Mouse (Mus musculus) heart, adult 2 months (tissue): ENCODE data around the gene Plcl2. TPM values are rescaled to one million over a fixed set of nuclear protein-coding genes. Genes with fewer than 3 reads are reported as not detected.

ENCODE experiments used
- DNase-seq, 2 experiments: peaks; one replicate each; pipeline ENCODE4 v3.0.0; 2021
- H3K27ac ChIP-seq: fragments of 200-600 bp; 2 replicates; pipeline ENCODE4 v1.8.1; 2022
- H3K27me3 ChIP-seq: fragments of 200-500 bp; 2 replicates; pipeline ENCODE4 v1.6.1; 2012; ENCODE audit warnings: mild to moderate bottlenecking, low read length, inconsistent platforms, mixed read lengths; ENCODE audit not compliant: control insufficient read depth, insufficient read depth
- H3K36me3 ChIP-seq: fragments of 200-500 bp; 2 replicates; pipeline ENCODE4 v1.6.1; 2012; ENCODE audit warnings: low read length, inconsistent platforms; ENCODE audit not compliant: control insufficient read depth, insufficient read depth
- H3K4me1 ChIP-seq: fragments of 200-500 bp; 2 replicates; pipeline ENCODE4 v1.6.1; 2011; ENCODE audit warnings: low read length; ENCODE audit not compliant: control insufficient read depth, insufficient read depth
- H3K4me3 ChIP-seq: fragments of 200-600 bp; 2 replicates; pipeline ENCODE4 v1.8.1; 2022
- H3K79me2 ChIP-seq: fragments of 200-500 bp; replicated peaks from 2 replicates; pipeline ENCODE4 v1.6.1; 2012; ENCODE audit warnings: mild to moderate bottlenecking, inconsistent platforms, low read length, moderate library complexity, mixed read lengths; ENCODE audit not compliant: control insufficient read depth, insufficient read depth
- H3K9ac ChIP-seq: fragments of 200-500 bp; 2 replicates; pipeline ENCODE4 v1.6.1; 2012; ENCODE audit warnings: low read depth, mild to moderate bottlenecking, control low read depth, inconsistent platforms, low read length, mixed read lengths
- CTCF ChIP-seq: fragments of 200-600 bp; IDR thresholded peaks from 2 replicates; pipeline ENCODE4 v1.8.1; 2022; ENCODE audit warnings: antibody characterized with exemption, mild to moderate bottlenecking, moderate library complexity
- EP300 ChIP-seq: fragments of 200-500 bp; IDR thresholded peaks from 2 replicates; pipeline ENCODE4 v1.6.1; 2011; ENCODE audit warnings: low read depth, low read length, control low read depth; ENCODE audit not compliant: insufficient read depth
- POLR2A ChIP-seq: fragments of 200-500 bp; IDR thresholded peaks from 2 replicates; pipeline ENCODE4 v1.6.1; 2011; ENCODE audit warnings: mild to moderate bottlenecking, low read depth, low read length, control low read depth; ENCODE audit not compliant: insufficient read depth
- WGBS: fragments of 180-500 bp; shearing (Covaris S2); methylation state at CpG from one replicate; pipeline ENCODE4 v1.1.7; 2018; 5-methylcytosine and 5-hydroxymethylcytosine counted together
- intact Hi-C: fragments of 180-260 bp; cut with DNase I; formaldehyde crosslinking; loops from one replicate; pipeline ENCODE4 v1.15.1; 2025
- polyA plus RNA-seq: library from polyadenylated mRNA; depleted of rRNA; stranded (reverse); fragments of >200 nt; gene quantifications from 2 replicates; pipeline ENCODE4 v1.2.3, GENCODE M21; 2012
- total RNA-seq, 2 experiments: library from RNA; stranded (reverse); gene quantifications; 2 replicates each; pipeline ENCODE4 v1.2.3; 2021

Gene Plcl2
- total and polyA plus RNA-seq, 3 experiments, result 2.8 to 8.0 (median 7.5) TPM

DNA sequence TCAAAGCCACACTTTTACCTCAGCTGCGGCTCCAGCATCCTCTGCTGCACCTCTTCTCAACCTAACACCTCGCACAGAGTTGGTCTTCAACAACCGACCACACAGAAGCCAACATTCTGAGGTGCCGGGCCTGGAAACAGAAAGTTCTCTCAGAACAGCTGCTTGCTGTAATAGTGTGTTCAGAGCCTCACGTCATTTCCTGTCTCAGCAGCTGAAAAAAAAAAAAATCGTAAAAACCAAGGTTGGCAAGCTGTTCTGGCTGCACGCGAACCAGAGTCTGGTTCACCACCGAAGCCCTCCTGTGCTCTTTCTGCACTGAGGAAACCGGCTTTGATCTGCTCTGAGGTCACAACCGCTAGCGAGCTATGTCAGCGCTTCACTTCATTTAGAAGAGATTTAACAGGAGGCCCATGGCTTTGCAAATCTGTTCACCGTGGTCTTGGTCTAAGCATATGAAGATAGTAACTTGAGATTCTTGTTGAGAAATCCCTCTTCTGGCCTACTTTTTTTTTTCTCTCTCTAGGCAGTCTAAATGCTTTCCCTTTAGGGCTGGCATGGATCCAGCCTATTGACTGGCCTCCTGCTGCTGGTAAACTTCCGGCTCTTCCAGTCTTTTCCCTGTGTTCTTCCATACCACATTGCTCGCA is 38.6 kb upstream of the Plcl2 start:
- peak overlapping the region; percentile 28; the same call in 1 of the 2 replicates for H3K9ac ChIP-seq
- no peaks in the 10 kb centered on the region for H3K79me2 ChIP-seq
- H3K27me3 ChIP-seq, result no peaks in the 10 kb centered on the region
- peaks cover 1% of the 10 kb centered on the region for H3K4me1 ChIP-seq
- WGBS, result 14% methylated on average over 16 of the region's 16 CpGs
- intact Hi-C loops, result loop anchor here (2.0 kb wide), 1 partner anchor 38 kb away; the partner anchor contains the start of gene Plcl2
- peak overlapping the region; percentile 42 for H3K4me3 ChIP-seq
- H3K27ac ChIP-seq, result peak overlapping the region; percentile 87
- peak; percentile 63 to 72 for DNase-seq
- no peaks in the 10 kb centered on the region for H3K36me3 ChIP-seq
- TF ChIP-seq CTCF (no peak), POLR2A (peak; percentile 55; the same call in 1 of the 2 replicates), EP300 (no peak)

DNA sequence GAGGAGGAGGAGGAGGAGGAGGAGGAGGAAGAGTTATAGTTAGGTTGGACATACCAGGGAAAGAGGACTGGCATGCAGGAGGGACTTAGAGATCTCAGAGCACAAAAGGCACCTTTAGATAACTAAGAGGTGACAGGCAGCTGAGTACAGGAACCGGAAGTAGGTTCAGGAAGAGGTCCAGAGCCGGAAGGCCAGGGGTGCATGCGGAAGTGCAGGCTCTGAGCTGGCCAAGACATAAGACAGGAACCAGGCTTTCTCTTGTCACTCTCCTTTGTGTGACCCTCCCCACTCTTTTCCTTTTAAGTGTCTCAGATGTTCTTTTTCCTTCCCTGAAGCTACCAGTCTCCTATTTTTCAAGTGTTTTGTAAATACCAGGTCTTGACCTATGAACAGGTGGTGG is 38.0 kb upstream of the Plcl2 start:
- Histone ChIP-seq H3K27me3 (no peaks in the 10 kb centered on the region), H3K27ac (peak overlapping the region; percentile 43), H3K4me3 (no peak overlapping the region), H3K4me1 (peaks cover 1% of the 10 kb centered on the region), H3K36me3 (no peaks in the 10 kb centered on the region), H3K9ac (no peak overlapping the region), H3K79me2 (no peaks in the 10 kb centered on the region)
- DNase-seq, result peak in 1 of 2 experiments; percentile 57
- TF ChIP-seq POLR2A (no peak), EP300 (no peak), CTCF (no peak)
- 26% methylated on average over 3 of the region's 3 CpGs for WGBS
- intact Hi-C loops, result loop anchor here (2.0 kb wide), 1 partner anchor 38 kb away; the partner anchor contains the start of gene Plcl2

DNA sequence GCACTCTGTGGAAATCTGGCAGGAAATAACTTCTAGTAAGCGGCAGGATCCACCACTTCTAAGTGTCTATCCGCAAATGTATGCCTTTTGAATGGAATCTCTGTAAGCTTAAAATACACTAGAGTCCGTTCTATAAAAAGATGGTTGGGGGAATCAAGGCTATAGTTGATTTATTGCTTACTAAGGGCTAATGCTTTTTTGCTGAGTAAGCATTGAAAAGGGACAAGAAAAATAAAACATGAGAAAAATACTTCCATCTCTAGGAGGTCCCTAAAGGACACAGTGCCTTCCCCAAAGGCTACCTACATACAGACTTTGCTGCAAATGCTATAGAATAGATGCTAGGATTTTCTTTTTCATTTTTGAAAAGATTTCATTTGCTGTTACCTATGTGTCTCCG is 31.9 kb upstream of the Plcl2 start:
- DNase-seq, result no peak
- WGBS, result 86% methylated on average over 4 of the region's 4 CpGs
- no peaks in the 10 kb centered on the region for H3K36me3 ChIP-seq
- no peak overlapping the region for H3K27ac ChIP-seq
- H3K79me2 ChIP-seq, result no peaks in the 10 kb centered on the region
- no peaks in the 10 kb centered on the region for H3K4me1 ChIP-seq
- intact Hi-C loops, result no loop called here
- no peak overlapping the region for H3K4me3 ChIP-seq
- H3K9ac ChIP-seq, result no peak overlapping the region
- no peaks in the 10 kb centered on the region for H3K27me3 ChIP-seq
- TF ChIP-seq EP300, result no peak

DNA sequence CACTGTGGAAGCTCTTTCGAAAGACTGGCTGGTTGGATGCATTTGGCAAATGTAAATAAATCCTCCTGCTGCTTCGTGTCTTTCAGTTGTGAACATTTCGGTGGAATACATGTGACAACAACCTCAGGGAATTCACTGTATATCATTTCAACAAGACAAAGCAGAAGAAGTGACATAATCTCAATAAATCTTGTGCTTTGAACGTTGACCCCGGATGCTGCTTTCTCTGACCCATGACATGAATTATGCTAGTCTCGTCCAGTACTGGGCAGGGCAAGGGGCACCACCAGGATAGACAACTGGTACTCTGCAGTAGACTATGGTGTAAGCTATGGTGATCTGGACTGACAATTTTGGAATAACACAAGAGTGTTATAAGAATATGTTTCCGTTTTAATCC is 28.3 kb upstream of the Plcl2 start:
- intact Hi-C loops, result no loop called here
- no peaks in the 10 kb centered on the region for H3K27me3 ChIP-seq
- H3K27ac ChIP-seq, result no peak overlapping the region
- H3K36me3 ChIP-seq, result no peaks in the 10 kb centered on the region
- no peak for DNase-seq
- no peak overlapping the region for H3K9ac ChIP-seq
- 89% methylated on average over 7 of the region's 7 CpGs for WGBS
- TF ChIP-seq POLR2A (no peak), CTCF (no peak), EP300 (no peak)
- no peaks in the 10 kb centered on the region for H3K79me2 ChIP-seq
- H3K4me3 ChIP-seq, result no peak overlapping the region
- no peaks in the 10 kb centered on the region for H3K4me1 ChIP-seq

DNA sequence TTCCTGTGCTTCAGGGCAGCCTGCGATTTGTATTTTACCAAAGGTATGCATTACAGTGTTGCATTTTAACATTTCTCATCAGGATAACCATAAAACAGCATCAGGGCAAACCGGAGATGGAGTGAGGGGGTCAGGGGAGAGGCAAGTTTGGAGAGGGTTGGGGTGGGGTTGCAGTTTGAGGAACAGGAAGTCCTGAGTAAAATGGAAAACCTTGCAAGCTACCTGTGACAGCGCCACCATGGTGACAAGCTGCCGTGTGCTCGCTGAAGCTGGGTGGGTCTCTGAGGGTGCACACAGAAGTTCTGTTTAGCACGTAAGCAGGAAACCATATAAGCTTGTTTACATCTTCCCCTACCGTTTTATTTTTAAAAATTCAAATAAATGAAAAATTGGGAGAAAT is 25.5 kb upstream of the Plcl2 start:
- H3K79me2 ChIP-seq, result no peaks in the 10 kb centered on the region
- H3K27me3 ChIP-seq, result no peaks in the 10 kb centered on the region
- peak in 1 of 2 experiments; percentile 11 for DNase-seq
- 77% methylated on average over 7 of the region's 7 CpGs for WGBS
- intact Hi-C loops, result no loop called here
- no peak overlapping the region for H3K27ac ChIP-seq
- no peak for TF ChIP-seq POLR2A
- TF ChIP-seq CTCF, result no peak
- TF ChIP-seq EP300, result no peak
- H3K9ac ChIP-seq, result no peak overlapping the region
- H3K4me1 ChIP-seq, result no peaks in the 10 kb centered on the region; the same call in 1 of the 2 replicates
- H3K36me3 ChIP-seq, result no peaks in the 10 kb centered on the region
- no peak overlapping the region for H3K4me3 ChIP-seq

DNA sequence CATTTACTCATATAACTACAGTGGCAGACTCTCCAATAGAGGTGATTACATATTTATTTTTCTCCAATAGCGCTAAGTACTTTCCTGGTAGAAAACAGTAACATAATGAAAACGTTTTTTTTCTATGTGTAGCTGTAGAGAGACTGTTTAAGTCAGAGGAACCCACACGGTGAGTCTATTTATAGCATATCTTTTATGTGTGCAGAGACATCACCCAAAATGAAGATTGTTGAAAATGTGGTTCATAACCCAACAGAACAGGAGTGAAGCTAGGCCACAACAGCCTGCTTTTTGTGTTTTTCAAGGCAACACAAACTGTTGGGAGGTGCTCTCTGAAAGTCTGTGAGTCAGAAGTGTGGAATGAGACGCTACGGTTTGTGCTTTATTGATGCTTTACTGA is 24.2 kb upstream of the Plcl2 start:
- no peaks in the 10 kb centered on the region for H3K36me3 ChIP-seq
- no peaks in the 10 kb centered on the region for H3K79me2 ChIP-seq
- no peaks in the 10 kb centered on the region; the same call in 1 of the 2 replicates for H3K4me1 ChIP-seq
- H3K27ac ChIP-seq, result no peak overlapping the region
- no peak for DNase-seq
- 49% methylated on average over 5 of the region's 5 CpGs for WGBS
- no peak overlapping the region for H3K4me3 ChIP-seq
- TF ChIP-seq POLR2A (no peak), CTCF (no peak), EP300 (no peak)
- intact Hi-C loops, result no loop called here
- H3K9ac ChIP-seq, result no peak overlapping the region
- no peaks in the 10 kb centered on the region for H3K27me3 ChIP-seq
